Mouse (Mus musculus) olfactory bulb, adult 2 months (tissue): ENCODE measurements around the gene Hs3st3a1. TPM values are rescaled to one million over a fixed set of nuclear protein-coding genes. Genes with fewer than 3 reads are reported as not detected.

Experiments used
- H3K27ac ChIP-seq: fragments of 200-500 bp; 2 replicates; pipeline ENCODE4 v1.5.1; 2012; ENCODE audit warnings: low read depth, low read length; ENCODE audit not compliant: insufficient read depth
- H3K4me1 ChIP-seq: fragments of 200-500 bp; 2 replicates; pipeline ENCODE4 v1.6.1; 2012; ENCODE audit warnings: low read length; ENCODE audit not compliant: control insufficient read depth, insufficient read depth
- H3K4me3 ChIP-seq: fragments of 200-500 bp; 2 replicates; pipeline ENCODE4 v1.5.1; 2012; ENCODE audit warnings: mild to moderate bottlenecking, low read depth, low read length, moderate library complexity; ENCODE audit not compliant: insufficient read depth
- CTCF ChIP-seq: fragments of 200-500 bp; IDR thresholded peaks from 2 replicates; pipeline ENCODE4 v1.5.1; 2012; ENCODE audit warnings: low read depth, mild to moderate bottlenecking, low read length, moderate library complexity; ENCODE audit not compliant: insufficient read depth
- POLR2A ChIP-seq: fragments of 200-500 bp; IDR thresholded peaks from 2 replicates; pipeline ENCODE4 v1.6.1; 2012; ENCODE audit warnings: mild to moderate bottlenecking, low read depth, low read length, moderate library complexity; ENCODE audit not compliant: insufficient read depth
- WGBS: fragments of 180-500 bp; shearing (Covaris S2); methylation state at CpG from one replicate; pipeline ENCODE4 v1.1.7; 2018; 5-methylcytosine and 5-hydroxymethylcytosine counted together
- polyA plus RNA-seq: library from polyadenylated mRNA; stranded (reverse); fragments of >200 nt; gene quantifications from 2 replicates; pipeline ENCODE4 v1.2.4, GENCODE M21; 2012; ENCODE audit warnings: low replicate concordance; ENCODE audit not compliant: missing spikeins, insufficient read depth, insufficient read length

Hs3st3a1 gene
- polyA plus RNA-seq, 1 experiment: not detected

- H3K4me3 ChIP-seq: no peak overlapping the region
Measured at GRCm38 (mm10) chr11:64541866-64542265, 106.7 kb downstream of the Hs3st3a1 start.

DNA sequence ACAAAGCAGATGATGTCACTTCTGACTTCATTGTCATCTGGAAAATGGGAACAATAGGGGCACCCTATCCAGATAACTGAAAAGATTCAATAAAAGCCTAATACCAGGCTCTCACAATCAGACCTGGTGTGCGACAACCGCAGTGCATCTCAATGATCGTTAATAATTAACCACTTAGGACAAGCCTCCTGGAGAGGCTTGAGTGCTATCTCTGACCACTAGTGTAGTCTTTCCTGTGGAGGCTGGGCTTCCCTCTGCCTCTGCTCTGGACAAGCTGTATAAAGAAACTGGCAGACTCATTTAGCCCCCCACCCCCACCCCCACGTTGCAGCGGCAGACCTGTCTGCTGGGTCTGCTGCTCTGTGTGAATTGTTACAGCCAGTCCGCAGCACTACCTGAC is 107.2 kb downstream of the Hs3st3a1 start:
- WGBS: 69% methylated on average over 6 of the region's 6 CpGs
- no peak overlapping the region for H3K27ac ChIP-seq
- no peak overlapping the region for H3K4me3 ChIP-seq
- no peak for TF ChIP-seq POLR2A
- no peak for TF ChIP-seq CTCF
- H3K4me1 ChIP-seq: no peaks in the 10 kb centered on the region

More at GRCm38 (mm10) chr11:64541866-64542265, 106.7 kb downstream of the Hs3st3a1 start:
- no peak for TF ChIP-seq POLR2A
- no peak for TF ChIP-seq CTCF
- 97% methylated on average over 9 of the region's 9 CpGs for WGBS
- H3K4me1 ChIP-seq: no peaks in the 10 kb centered on the region
- H3K27ac ChIP-seq: no peak overlapping the region

- Histone ChIP-seq H3K4me3 (no peak overlapping the region), H3K4me1 (no peaks in the 10 kb centered on the region), H3K27ac (no peak overlapping the region)
- 82% methylated on average over 9 of the region's 9 CpGs for WGBS
- no peak for TF ChIP-seq POLR2A
- TF ChIP-seq CTCF: no peak
Measured at GRCm38 (mm10) chr11:64543181-64543641, 108.1 kb downstream of the Hs3st3a1 start.

DNA sequence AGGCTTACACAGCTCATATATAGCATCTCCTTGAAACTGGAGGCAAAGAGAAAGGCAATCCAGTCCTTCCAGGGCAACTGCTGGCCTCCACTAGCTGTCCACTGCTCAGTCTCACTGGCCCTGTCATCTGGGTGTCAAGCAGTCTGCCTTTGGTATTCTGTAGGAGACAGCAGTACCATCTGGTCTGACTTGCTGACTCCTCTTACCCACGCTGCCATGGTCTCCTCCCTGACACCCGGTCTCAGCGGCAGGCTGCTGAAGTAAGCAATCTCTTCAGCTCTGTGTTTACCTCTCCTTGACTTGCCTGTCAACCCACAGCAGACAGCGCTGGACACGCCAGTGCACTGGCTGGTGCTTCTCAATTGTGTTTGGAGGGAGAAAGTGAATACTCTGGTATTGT is 109.1 kb downstream of the Hs3st3a1 start:
- Histone ChIP-seq H3K4me1 (no peaks in the 10 kb centered on the region), H3K27ac (no peak overlapping the region), H3K4me3 (no peak overlapping the region)
- TF ChIP-seq POLR2A: no peak
- no peak for TF ChIP-seq CTCF
- WGBS: 80% methylated on average over 5 of the region's 5 CpGs

GRCm38 (mm10) chr11:64549380-64549779 is 114.2 kb downstream of the Hs3st3a1 start:
- Histone ChIP-seq H3K4me3 (no peak overlapping the region), H3K4me1 (no peaks in the 10 kb centered on the region), H3K27ac (no peak overlapping the region)
- no peak for TF ChIP-seq POLR2A
- no peak for TF ChIP-seq CTCF
- WGBS: 56% methylated on average over 7 of the region's 7 CpGs

GRCm38 (mm10) chr11:64549955-64550354 is 114.8 kb downstream of the Hs3st3a1 start:
- TF ChIP-seq POLR2A (no peak), CTCF (no peak)
- H3K4me1 ChIP-seq: no peaks in the 10 kb centered on the region
- no peak overlapping the region for H3K27ac ChIP-seq
- 74% methylated on average over 8 of the region's 8 CpGs for WGBS
- H3K4me3 ChIP-seq: no peak overlapping the region

GRCm38 (mm10) chr11:64558282-64558681 is 123.2 kb downstream of the Hs3st3a1 start:
- Histone ChIP-seq H3K4me1 (no peaks in the 10 kb centered on the region), H3K4me3 (no peak overlapping the region), H3K27ac (no peak overlapping the region)
- TF ChIP-seq POLR2A: no peak
- no peak for TF ChIP-seq CTCF
- 91% methylated on average over 2 of the region's 2 CpGs for WGBS

GRCm38 (mm10) chr11:64559388-64559787 is 124.3 kb downstream of the Hs3st3a1 start:
- WGBS: 83% methylated on average over 1 of the region's 1 CpGs
- TF ChIP-seq CTCF (no peak), POLR2A (no peak)

GRCm38 (mm10) chr11:64560471-64560870 is 125.3 kb downstream of the Hs3st3a1 start:
- Histone ChIP-seq H3K4me1 (no peaks in the 10 kb centered on the region), H3K27ac (no peak overlapping the region), H3K4me3 (no peak overlapping the region)
- TF ChIP-seq CTCF: no peak
- no peak for TF ChIP-seq POLR2A
- WGBS: 97% methylated on average over 2 of the region's 2 CpGs

More at GRCm38 (mm10) chr11:64559388-64559787, 124.3 kb downstream of the Hs3st3a1 start:
- Histone ChIP-seq H3K4me3 (no peak overlapping the region), H3K4me1 (no peaks in the 10 kb centered on the region), H3K27ac (no peak overlapping the region)

DNA sequence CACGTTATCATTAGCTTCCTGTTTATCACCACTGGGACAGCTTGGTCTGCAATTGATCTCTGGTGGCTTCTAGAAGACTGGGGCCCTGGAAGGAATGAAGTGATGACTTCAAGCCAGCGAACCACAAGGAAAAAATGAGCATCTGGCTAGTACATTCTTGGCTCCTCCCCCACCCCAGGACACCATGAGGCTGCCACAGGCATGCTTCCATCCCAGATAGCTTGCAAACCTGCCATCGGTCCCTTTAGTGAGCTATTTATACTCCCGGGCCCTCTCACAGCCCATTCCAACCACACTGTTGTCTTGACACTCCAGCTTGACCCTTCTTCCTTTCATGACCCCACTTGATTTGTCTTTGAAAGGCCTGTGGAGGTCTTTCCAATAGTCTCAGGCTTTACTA is 127.6 kb downstream of the Hs3st3a1 start:
- TF ChIP-seq POLR2A: no peak
- TF ChIP-seq CTCF: no peak
- 73% methylated on average over 4 of the region's 4 CpGs for WGBS
- no peak overlapping the region for H3K4me3 ChIP-seq
- H3K4me1 ChIP-seq: no peaks in the 10 kb centered on the region
- no peak overlapping the region for H3K27ac ChIP-seq

Other genes starting within 250 kb of the Hs3st3a1 start
- gene F930015N05Rik, start 1.3 kb downstream of the Hs3st3a1 start, polyA plus RNA-seq: not detected in 2 replicates